Mouse (Mus musculus) left cerebral cortex, adult 6 months (tissue): ENCODE results near the gene A4galt. TPM values are rescaled to one million over a fixed set of nuclear protein-coding genes. Genes with fewer than 3 reads are reported as not detected.

Experiments
- long read RNA-seq, 2 experiments: library from polyadenylated mRNA; unstranded; transcript quantifications; one replicate each; pipeline ENCODE4 v2.0.0; 2019 to 2020
- polyA plus RNA-seq: library from polyadenylated mRNA; unstranded; fragments of <200 nt; fragmentation: Nextera tagmentation; gene quantifications from 2 replicates; pipeline ENCODE4 v1.2.3, GENCODE M21; 2021

Gene A4galt
- polyA plus RNA-seq = 1.7 and 2.0 TPM in 2 replicates
- long read RNA-seq, experiment 1, partial matches to known transcripts = 0 of 2 reads
- long read RNA-seq, experiment 1, other reads (novel, unspliced or antisense) = 1 of 2 reads
- long read RNA-seq, experiment 2, partial matches to known transcripts = 1 of 4 reads
- long read RNA-seq, experiment 2, other reads (novel, unspliced or antisense) = 1 of 4 reads

GRCm38 (mm10) chr15:83251176-83252004, at the start of gene A4galt:
Gene A4galt, minus strand, starts transcription at chr15:83251774.

Other genes with a start within 250 kb of the A4galt start
- 1.5 and 2.0 TPM in 2 replicates for gene Nfam1, start 218.5 kb downstream of the A4galt start, polyA plus RNA-seq
- 17.7 and 23.1 TPM in 2 replicates for gene Serhl, start 162.3 kb downstream of the A4galt start, polyA plus RNA-seq
- gene Rrp7a, start 129.0 kb downstream of the A4galt start, polyA plus RNA-seq = 78.8 and 142 TPM in 2 replicates
- gene Poldip3, start 102.4 kb downstream of the A4galt start, polyA plus RNA-seq = 42.1 and 48.7 TPM in 2 replicates
- 78.9 and 90.4 TPM in 2 replicates for gene Cyb5r3, start 79.2 kb downstream of the A4galt start, polyA plus RNA-seq
- gene Arfgap3, start 98.5 kb upstream of the A4galt start, polyA plus RNA-seq = 13.8 and 16.4 TPM in 2 replicates
- 22.6 and 29.4 TPM in 2 replicates for gene Pacsin2, start 212.8 kb upstream of the A4galt start, polyA plus RNA-seq